Mouse (Mus musculus) liver, embryonic 14.5 days (tissue): ENCODE measurements around the gene Dbn1.
A peak's percentile ranks its signal among the peaks of the same experiment; 100 is the strongest.

ENCODE experiments used
- CTCF ChIP-seq: IDR thresholded peaks from 2 replicates; pipeline ENCODE4 v1.5.1; 2016; ENCODE audit warnings: antibody characterized with exemption, low read depth, control low read depth
- EP300 ChIP-seq: IDR thresholded peaks from 2 replicates; pipeline ENCODE4 v1.6.1; 2016; ENCODE audit warnings: antibody characterized with exemption, low read depth

GRCm38 (mm10) chr13:55527834-55528772 lies 40.2 kb upstream of the Dbn1 start:
- TF ChIP-seq CTCF = no peak
- TF ChIP-seq EP300 = peak; percentile 65
